Mouse (Mus musculus) testis, adult 2 months (tissue): ENCODE measurements at regions not wholly inside any gene's neighbourhood (a gene's known extent, or its start where the extent isn't known, plus 50 kb on each side); places are given as distances from the start of the nearest gene placed in this dataset.

Experiments
- H3K27ac ChIP-seq: fragments of 200-500 bp; 2 replicates; pipeline ENCODE4 v1.5.1; 2012; ENCODE audit warnings: low read depth, low read length; ENCODE audit not compliant: control insufficient read depth, insufficient read depth
- H3K27me3 ChIP-seq: fragments of 200-500 bp; 2 replicates; pipeline ENCODE4 v1.6.1; 2012; ENCODE audit warnings: mild to moderate bottlenecking, low read length, moderate library complexity; ENCODE audit not compliant: control insufficient read depth, insufficient read depth
- H3K36me3 ChIP-seq: fragments of 200-500 bp; 2 replicates; pipeline ENCODE4 v1.6.1; 2012; ENCODE audit warnings: mild to moderate bottlenecking, low read length; ENCODE audit not compliant: control insufficient read depth, insufficient read depth
- H3K4me1 ChIP-seq: fragments of 200-500 bp; 2 replicates; pipeline ENCODE4 v1.6.1; 2012; ENCODE audit warnings: low read length; ENCODE audit not compliant: control insufficient read depth, insufficient read depth
- H3K4me3 ChIP-seq: fragments of 200-500 bp; 2 replicates; pipeline ENCODE4 v1.5.1; 2012; ENCODE audit warnings: low read depth, mild to moderate bottlenecking, low read length, moderate library complexity, mixed read lengths; ENCODE audit not compliant: control insufficient read depth
- CTCF ChIP-seq: fragments of 200-500 bp; IDR thresholded peaks from 2 replicates; pipeline ENCODE4 v1.5.1; 2012; ENCODE audit warnings: low read depth, mild to moderate bottlenecking, inconsistent platforms, low read length, moderate library complexity; ENCODE audit not compliant: control insufficient read depth, insufficient read depth, insufficient replicate concordance
- POLR2A ChIP-seq: fragments of 200-500 bp; IDR thresholded peaks from 2 replicates; pipeline ENCODE4 v1.6.1; 2012; ENCODE audit warnings: low read depth, mild to moderate bottlenecking, inconsistent platforms, low read length, moderate library complexity; ENCODE audit not compliant: control insufficient read depth

DNA sequence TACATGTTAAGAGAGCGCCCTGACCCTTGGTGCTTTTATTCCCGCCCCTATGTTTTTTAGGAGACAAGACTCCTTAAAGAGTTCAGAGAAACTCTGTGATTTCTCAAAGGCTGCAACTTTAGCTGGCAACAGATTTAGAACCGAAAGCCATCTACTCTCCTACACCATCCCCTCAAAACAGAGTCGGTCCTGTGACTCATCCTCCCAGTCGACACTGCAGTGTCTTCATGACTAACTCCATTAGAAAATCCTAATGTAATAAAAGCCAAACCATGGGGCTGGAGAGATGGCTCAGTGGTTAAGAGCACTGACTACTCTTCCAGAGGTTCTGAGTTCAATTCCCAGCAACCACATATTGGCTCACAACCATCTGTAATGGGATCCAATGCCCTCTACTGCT lies 103.3 kb upstream of the Cadm1 start:
- Histone ChIP-seq H3K4me3 (no peak overlapping the region), H3K27ac (no peak overlapping the region), H3K36me3 (no peaks in the 10 kb centered on the region), H3K4me1 (no peaks in the 10 kb centered on the region), H3K27me3 (no peaks in the 10 kb centered on the region)
- no peak for TF ChIP-seq POLR2A
- TF ChIP-seq CTCF: no peak

DNA sequence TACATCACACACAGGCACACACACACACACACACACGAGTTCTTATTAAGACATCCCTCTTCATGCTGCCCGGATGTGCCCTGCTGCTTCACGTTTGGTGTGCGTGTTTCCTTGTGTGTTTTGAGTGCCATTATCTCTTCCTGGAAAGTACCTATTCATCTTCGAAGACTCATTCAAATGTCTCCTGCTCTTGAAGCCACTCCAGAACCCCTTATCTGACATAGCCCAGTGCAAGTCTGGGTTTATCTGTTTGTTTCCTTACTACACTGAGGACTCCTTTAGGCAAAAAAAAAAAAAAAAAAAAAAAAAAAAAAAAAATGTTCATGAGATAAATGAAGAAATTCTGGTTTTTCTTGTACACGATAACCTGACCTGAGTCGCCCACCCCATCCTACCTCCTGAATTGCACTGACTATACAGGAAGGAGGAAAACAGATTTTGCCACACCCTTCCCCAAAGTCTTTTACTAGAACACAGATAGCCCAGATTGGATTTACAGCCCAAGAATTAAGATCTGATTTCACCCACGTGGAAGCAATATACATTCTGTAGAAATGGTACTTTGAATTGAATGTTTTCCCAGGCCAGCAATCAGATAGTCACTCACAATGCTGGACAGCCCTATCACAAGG lies 101.1 kb upstream of the Cadm1 start:
- H3K27ac ChIP-seq: no peak overlapping the region
- H3K36me3 ChIP-seq: no peaks in the 10 kb centered on the region
- no peak for TF ChIP-seq POLR2A
- TF ChIP-seq CTCF: no peak
- no peak overlapping the region for H3K4me3 ChIP-seq
- H3K4me1 ChIP-seq: no peaks in the 10 kb centered on the region
- H3K27me3 ChIP-seq: no peaks in the 10 kb centered on the region

DNA sequence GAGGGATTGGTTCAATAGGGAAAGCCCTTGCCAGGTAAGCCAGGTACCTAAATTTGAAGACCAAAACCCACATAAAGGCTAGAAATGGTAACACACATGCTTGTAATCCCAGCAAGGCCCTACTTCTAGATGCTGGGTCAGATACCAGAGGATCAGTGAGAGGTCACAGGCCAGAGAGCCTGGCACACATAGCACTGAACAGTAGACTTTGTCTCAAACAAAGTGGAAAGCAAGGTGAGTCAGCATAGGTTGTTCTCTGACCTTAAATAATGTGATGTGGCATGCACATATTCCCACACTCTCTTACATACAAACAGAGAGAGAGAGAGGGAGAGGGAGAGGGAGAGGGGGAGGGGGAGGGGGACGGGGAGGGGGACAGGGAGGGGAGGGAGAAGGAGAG lies 100.3 kb upstream of the Cadm1 start:
- TF ChIP-seq POLR2A: no peak
- TF ChIP-seq CTCF: no peak
- H3K4me3 ChIP-seq: no peak overlapping the region
- no peaks in the 10 kb centered on the region for H3K36me3 ChIP-seq
- H3K4me1 ChIP-seq: no peaks in the 10 kb centered on the region
- no peaks in the 10 kb centered on the region for H3K27me3 ChIP-seq
- H3K27ac ChIP-seq: no peak overlapping the region

DNA sequence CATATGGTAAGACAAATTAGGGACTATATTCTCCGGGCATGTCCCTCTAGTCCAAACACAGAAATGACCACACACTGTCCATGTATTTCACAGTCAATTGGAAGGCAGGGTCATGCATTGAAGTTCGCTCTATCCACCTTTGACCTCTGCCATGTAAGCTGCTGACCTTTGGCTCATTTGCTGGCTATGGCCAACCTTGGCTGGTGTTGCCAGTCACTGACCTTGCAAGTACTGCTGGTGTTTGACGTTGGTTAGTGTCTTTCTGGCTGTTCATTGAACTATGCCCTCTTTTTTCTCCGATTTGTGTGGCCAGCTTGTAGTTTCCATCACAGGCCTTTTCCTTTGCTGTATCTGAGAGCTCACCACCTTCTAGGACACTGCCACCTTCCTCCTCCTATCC lies 97.3 kb upstream of the Cadm1 start:
- Histone ChIP-seq H3K36me3 (no peaks in the 10 kb centered on the region), H3K27ac (no peak overlapping the region), H3K4me3 (no peak overlapping the region), H3K27me3 (no peaks in the 10 kb centered on the region), H3K4me1 (no peaks in the 10 kb centered on the region)
- no peak for TF ChIP-seq CTCF
- no peak for TF ChIP-seq POLR2A

DNA sequence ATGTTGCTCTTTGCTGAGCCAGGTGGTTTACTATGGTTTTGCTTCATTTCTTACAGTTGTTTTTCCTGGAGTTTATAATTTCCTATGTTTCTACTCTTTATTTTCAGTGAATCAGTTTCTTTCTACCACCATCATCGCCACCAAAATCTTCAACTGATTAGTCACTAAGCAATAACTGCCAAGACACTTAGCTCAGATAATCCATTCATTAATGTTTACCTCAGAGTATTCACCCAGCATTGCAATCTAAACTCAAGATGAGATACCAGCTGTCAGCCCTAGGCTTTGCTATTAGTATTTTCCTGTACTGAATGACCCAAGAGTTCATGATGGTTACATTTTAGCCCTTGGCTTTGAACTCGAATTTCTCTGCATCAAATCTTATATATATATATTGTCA lies 96.8 kb upstream of the Cadm1 start:
- TF ChIP-seq CTCF: no peak
- TF ChIP-seq POLR2A: no peak
- Histone ChIP-seq H3K36me3 (no peaks in the 10 kb centered on the region), H3K27ac (no peak overlapping the region), H3K4me1 (no peaks in the 10 kb centered on the region), H3K27me3 (no peaks in the 10 kb centered on the region), H3K4me3 (no peak overlapping the region)

DNA sequence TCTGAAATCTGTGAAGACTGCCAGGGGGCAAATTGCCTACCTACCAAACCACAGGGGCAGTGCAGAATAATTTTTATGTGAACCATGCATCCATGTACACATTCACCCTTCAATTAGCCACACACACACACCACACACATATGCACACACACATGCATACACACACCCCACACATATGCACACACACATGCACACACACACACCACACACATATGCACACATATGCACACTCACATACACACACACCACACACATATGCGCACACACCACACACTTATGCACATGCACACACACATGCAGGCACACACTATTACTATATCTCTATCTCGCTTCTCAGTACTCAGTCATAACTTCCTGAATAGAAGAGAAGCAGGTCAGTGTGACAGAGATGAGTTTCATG lies 95.9 kb upstream of the Cadm1 start:
- TF ChIP-seq CTCF (no peak), POLR2A (no peak)
- H3K4me3 ChIP-seq: no peak overlapping the region
- no peaks in the 10 kb centered on the region for H3K36me3 ChIP-seq
- H3K27me3 ChIP-seq: no peaks in the 10 kb centered on the region
- no peaks in the 10 kb centered on the region for H3K4me1 ChIP-seq
- H3K27ac ChIP-seq: no peak overlapping the region

DNA sequence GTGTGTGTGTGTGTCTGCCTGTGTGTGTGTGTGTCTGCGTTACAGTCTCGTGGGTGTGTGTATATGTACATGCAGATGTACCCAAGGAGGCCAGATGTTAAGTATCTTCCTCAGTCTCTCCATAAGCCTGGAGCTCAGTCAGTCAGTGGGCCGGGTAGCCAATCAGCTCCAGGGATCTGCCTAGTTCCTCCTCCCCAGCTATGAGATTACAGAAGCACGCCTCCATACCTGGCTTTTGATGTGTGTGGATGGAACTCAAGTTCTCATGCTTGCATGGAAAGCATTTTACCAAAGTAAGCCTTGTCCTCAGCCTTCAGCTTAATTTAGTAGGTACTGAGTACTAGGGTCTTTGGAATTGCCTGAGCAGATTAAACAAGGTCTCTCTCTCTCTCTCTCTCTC lies 91.0 kb upstream of the Cadm1 start:
- no peak for TF ChIP-seq CTCF
- TF ChIP-seq POLR2A: no peak
- H3K36me3 ChIP-seq: no peaks in the 10 kb centered on the region
- H3K27ac ChIP-seq: no peak overlapping the region
- no peaks in the 10 kb centered on the region for H3K27me3 ChIP-seq
- no peak overlapping the region; the same call in 1 of the 2 replicates for H3K4me3 ChIP-seq
- H3K4me1 ChIP-seq: peaks cover 2% of the 10 kb centered on the region

DNA sequence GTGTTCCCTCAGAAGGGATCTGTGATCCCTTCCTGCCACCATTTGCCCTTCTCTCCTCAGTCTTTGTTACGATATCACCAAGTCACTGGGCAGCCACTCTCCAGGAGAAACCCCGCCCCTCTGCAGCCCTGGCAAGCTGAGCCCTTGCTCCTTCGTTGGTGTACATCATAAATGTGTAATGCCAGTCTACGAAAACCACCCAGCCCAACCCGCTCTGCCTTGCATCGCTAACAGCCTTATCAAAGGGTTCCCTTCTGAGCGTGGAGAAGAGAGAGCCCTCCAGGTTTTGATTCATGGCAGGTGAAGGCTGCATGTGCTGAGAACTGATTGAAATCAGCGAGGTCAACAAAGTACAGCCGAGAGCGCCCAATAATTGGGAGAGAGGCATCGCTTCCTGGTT lies 90.5 kb upstream of the Cadm1 start:
- Histone ChIP-seq H3K36me3 (no peaks in the 10 kb centered on the region), H3K4me3 (peak overlapping the region; percentile 50), H3K4me1 (peaks cover 2% of the 10 kb centered on the region), H3K27ac (no peak overlapping the region), H3K27me3 (no peaks in the 10 kb centered on the region)
- TF ChIP-seq POLR2A: no peak
- no peak for TF ChIP-seq CTCF

DNA sequence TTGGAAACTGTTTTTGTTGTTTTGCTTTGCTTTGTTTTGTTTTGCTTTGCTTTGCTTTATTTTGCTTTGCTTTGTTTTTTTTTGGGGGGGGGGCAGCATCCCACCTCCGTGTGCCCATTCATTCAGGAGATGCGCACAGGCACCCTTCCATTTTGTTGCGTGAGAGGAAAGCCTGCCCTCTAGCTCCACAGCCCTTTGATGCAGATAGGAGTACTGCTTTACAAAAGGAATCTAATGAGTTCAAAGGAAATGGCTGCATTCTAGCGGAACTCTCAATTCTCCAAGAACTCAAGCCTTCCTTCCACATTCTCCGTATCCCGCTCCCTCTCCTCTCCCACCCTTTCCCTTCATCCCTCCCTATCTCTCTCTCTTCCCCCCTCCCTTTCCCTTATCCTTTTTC lies 89.8 kb upstream of the Cadm1 start:
- TF ChIP-seq CTCF (no peak), POLR2A (no peak)
- Histone ChIP-seq H3K27ac (no peak overlapping the region), H3K36me3 (no peaks in the 10 kb centered on the region), H3K27me3 (no peaks in the 10 kb centered on the region), H3K4me3 (no peak overlapping the region), H3K4me1 (peaks cover 2% of the 10 kb centered on the region)
